Mouse (Mus musculus) liver, embryonic 14.5 days (tissue): ENCODE data around the gene Pth. TPM values are rescaled to one million over a fixed set of nuclear protein-coding genes. Genes with fewer than 3 reads are reported as not detected.

ENCODE experiments used
- ATAC-seq: fragments of 200-750 bp; cut with Nextera tagmentation; 2 replicates; pipeline ENCODE4 v1.8.0; 2017; ENCODE audit warnings: moderate number of reproducible peaks, mild to moderate bottlenecking, moderate library complexity; ENCODE audit not compliant: insufficient read depth
- DNase-seq, 3 experiments: peaks; one replicate each; pipeline ENCODE4 v3.0.0-alpha.2; 2012 to 2013; ENCODE audit warnings: low read depth in 3 of 3, low spot score in 3 of 3
- H3K27ac ChIP-seq: fragments of 300-500 bp; sonication (generic); 2 replicates; pipeline ENCODE4 v1.5.1; 2014; ENCODE audit warnings: moderate library complexity, mild to moderate bottlenecking, control low read depth, inconsistent platforms
- H3K27me3 ChIP-seq: fragments of 300-500 bp; sonication (generic); 2 replicates; pipeline ENCODE4 v1.6.1; 2014; ENCODE audit warnings: mild to moderate bottlenecking, low read length, moderate library complexity; ENCODE audit not compliant: control insufficient read depth, insufficient read depth
- H3K36me3 ChIP-seq: fragments of 300-500 bp; sonication (generic); replicated peaks from 2 replicates; pipeline ENCODE4 v1.6.1; 2014; ENCODE audit warnings: low read depth; ENCODE audit not compliant: control insufficient read depth, insufficient read depth
- H3K4me1 ChIP-seq, 2 experiments: fragments of 200-500 bp in 1 of 2; fragments of 300-500 bp in 1 of 2; sonication (generic) in 1 of 2; replicated peaks; 2 replicates each; pipeline ENCODE4 v1.6.1; 2012 to 2014; ENCODE audit warnings: antibody characterized with exemption in 1 of 2, inconsistent platforms in 1 of 2, low read length in 1 of 2; ENCODE audit not compliant: control insufficient read depth in 2 of 2, insufficient read depth in 2 of 2
- H3K4me2 ChIP-seq: fragments of 300-500 bp; sonication (generic); 2 replicates; pipeline ENCODE4 v1.6.1; 2014; ENCODE audit warnings: low read depth, mild to moderate bottlenecking, control low read depth, moderate library complexity
- H3K4me3 ChIP-seq, 2 experiments: fragments of 200-500 bp in 1 of 2; fragments of 300-500 bp in 1 of 2; sonication (generic) in 1 of 2; 2 replicates each; pipeline ENCODE4 v1.5.1; 2012 to 2014; ENCODE audit warnings: low read depth in 2 of 2, low read length in 2 of 2, mild to moderate bottlenecking in 2 of 2, control low read depth in 1 of 2, inconsistent platforms in 1 of 2, moderate library complexity in 1 of 2; ENCODE audit not compliant: insufficient read depth in 1 of 2
- H3K9ac ChIP-seq: fragments of 300-500 bp; sonication (generic); replicated peaks from 2 replicates; pipeline ENCODE4 v1.6.1; 2014; ENCODE audit warnings: mild to moderate bottlenecking, control low read depth, moderate library complexity
- H3K9me3 ChIP-seq: fragments of 300-500 bp; sonication (generic); 2 replicates; pipeline ENCODE4 v1.6.1; 2016; ENCODE audit warnings: low read length, mixed read lengths; ENCODE audit not compliant: control insufficient read depth
- CTCF ChIP-seq: IDR thresholded peaks from 2 replicates; pipeline ENCODE4 v1.5.1; 2016; ENCODE audit warnings: antibody characterized with exemption, low read depth, control low read depth
- EP300 ChIP-seq: IDR thresholded peaks from 2 replicates; pipeline ENCODE4 v1.6.1; 2016; ENCODE audit warnings: antibody characterized with exemption, low read depth
- WGBS: fragments of 180-500 bp; shearing (Covaris S2); extraction: QIAGEN DNeasy Blood & Tissue Kit; methylation state at CpG from one replicate; pipeline ENCODE4 v1.1.7; 2014; ENCODE audit not compliant: insufficient replicate concordance; 5-methylcytosine and 5-hydroxymethylcytosine counted together
- polyA plus RNA-seq, 2 experiments: library from polyadenylated mRNA; depleted of rRNA in 1 of 2; stranded (reverse) in 1 of 2; unstranded in 1 of 2; fragments of >200 nt; fragmentation: Nextera tagmentation in 1 of 2; extraction: Ambion mirVana in 1 of 2; gene quantifications; 2 replicates each; pipeline versions ENCODE4 v1.2.1 to v1.2.3; 2012 to 2014

Gene Pth
- polyA plus RNA-seq (2012; rRNA removed) (not detected in 2 replicates), polyA plus RNA-seq (2014; fragmentation: Nextera tagmentation; extraction: Ambion mirVana) (not detected in 2 replicates)

GRCm38 (mm10) chr7:113388470-113388869 lies at the start of gene Pth:
Gene Pth, minus strand, starts transcription at chr7:113388570.
- no peaks in the 10 kb centered on the region for H3K9me3 ChIP-seq
- H3K27ac ChIP-seq: no peak within 1 kb of the TSS
- 62% methylated on average over 2 of the region's 2 CpGs for WGBS
- no peak within 1 kb of the TSS for H3K4me3 ChIP-seq
- no peaks in the 10 kb centered on the region for H3K36me3 ChIP-seq
- H3K4me2 ChIP-seq: no peak within 1 kb of the TSS
- no peaks in the 10 kb centered on the region for H3K27me3 ChIP-seq
- no peak for ATAC-seq
- no peak within 1 kb of the TSS for H3K9ac ChIP-seq
- no peak for DNase-seq
- H3K4me1 ChIP-seq: peaks cover 0 to 4% of the 10 kb centered on the region in 2 experiments; a peak in 2 of 4 replicates
- no peak for TF ChIP-seq EP300
- TF ChIP-seq CTCF: no peak

DNA sequence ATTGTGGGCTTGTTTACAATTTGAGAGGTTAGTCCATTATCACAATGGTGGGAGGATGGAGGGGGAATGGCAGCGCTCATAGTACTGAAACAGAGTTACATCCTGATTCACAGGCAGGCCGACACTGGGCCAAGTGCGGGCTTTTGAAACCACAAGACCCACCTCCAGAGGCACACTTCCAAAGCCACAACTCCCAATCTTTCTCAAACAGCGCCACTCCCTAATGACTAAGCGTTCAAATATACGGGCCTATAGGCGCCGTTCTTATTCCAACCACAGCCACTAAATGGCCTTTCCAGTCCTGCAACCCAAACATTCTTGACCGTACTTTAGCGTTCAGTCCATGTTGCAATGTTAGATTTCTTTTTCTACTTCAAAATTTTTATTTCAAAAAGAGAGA lies 47.9 kb upstream of the Pth start:
- H3K4me3 ChIP-seq: no peak overlapping the region
- ATAC-seq: no peak
- no peaks in the 10 kb centered on the region for H3K9me3 ChIP-seq
- H3K27me3 ChIP-seq: no peaks in the 10 kb centered on the region
- H3K27ac ChIP-seq: no peak overlapping the region
- no peaks in the 10 kb centered on the region for H3K4me1 ChIP-seq
- WGBS: 19% methylated on average over 10 of the region's 10 CpGs
- no peak overlapping the region for H3K4me2 ChIP-seq
- TF ChIP-seq CTCF: no peak
- TF ChIP-seq EP300: no peak
- no peak overlapping the region for H3K9ac ChIP-seq
- no peak for DNase-seq
- H3K36me3 ChIP-seq: no peaks in the 10 kb centered on the region

GRCm38 (mm10) chr7:113434286-113434685 lies 45.9 kb upstream of the Pth start:
- Histone ChIP-seq H3K9me3 (no peaks in the 10 kb centered on the region), H3K36me3 (no peaks in the 10 kb centered on the region), H3K4me3 (no peak overlapping the region), H3K27ac (no peak overlapping the region), H3K4me2 (no peak overlapping the region), H3K9ac (no peak overlapping the region), H3K27me3 (no peaks in the 10 kb centered on the region), H3K4me1 (no peaks in the 10 kb centered on the region)
- 13% methylated on average over 4 of the region's 4 CpGs for WGBS
- DNase-seq (peak in 1 of 3 experiments; percentile 13), ATAC-seq (no peak)
- TF ChIP-seq EP300: no peak
- peak; percentile 54 for TF ChIP-seq CTCF

- Histone ChIP-seq H3K9me3 (no peaks in the 10 kb centered on the region), H3K27ac (no peak overlapping the region), H3K9ac (no peak overlapping the region), H3K4me1 (no peaks in the 10 kb centered on the region), H3K4me2 (no peak overlapping the region), H3K27me3 (no peaks in the 10 kb centered on the region), H3K4me3 (no peak overlapping the region), H3K36me3 (no peaks in the 10 kb centered on the region)
- WGBS: 53% methylated on average over 3 of the region's 3 CpGs
- no peak for ATAC-seq
- DNase-seq: no peak
- TF ChIP-seq CTCF: no peak
Measured at GRCm38 (mm10) chr7:113433451-113433850, 45.1 kb upstream of the Pth start.

DNA sequence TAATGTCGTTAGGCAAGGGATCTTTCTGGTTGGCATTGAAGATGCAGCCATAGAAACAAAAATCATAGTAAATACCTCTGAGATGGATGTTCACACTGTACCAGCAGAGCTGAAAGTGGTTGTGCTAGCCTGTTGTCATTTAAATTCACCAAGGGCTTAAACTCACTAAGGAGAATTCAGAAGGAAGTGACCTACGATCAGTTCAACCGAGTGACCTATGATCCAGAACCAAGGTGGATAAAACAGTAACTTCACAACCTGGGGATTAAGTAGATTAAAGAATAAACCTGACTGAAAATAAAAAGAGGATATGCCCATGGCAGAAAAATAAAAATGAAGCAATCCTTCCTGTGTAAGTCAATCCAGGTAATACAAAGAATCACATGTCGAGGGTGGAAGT lies 44.5 kb upstream of the Pth start:
- Histone ChIP-seq H3K36me3 (no peaks in the 10 kb centered on the region), H3K9me3 (no peaks in the 10 kb centered on the region), H3K4me3 (no peak overlapping the region), H3K27ac (no peak overlapping the region), H3K27me3 (no peaks in the 10 kb centered on the region), H3K4me2 (no peak overlapping the region), H3K4me1 (no peaks in the 10 kb centered on the region), H3K9ac (no peak overlapping the region)
- WGBS: 62% methylated on average over 4 of the region's 4 CpGs
- ATAC-seq (no peak), DNase-seq (no peak)
- TF ChIP-seq CTCF (no peak), EP300 (no peak)
